Mouse (Mus musculus) T-helper 17 cell (primary cell): Measurements from ENCODE around the gene As3mt.

Source experiments
- in situ Hi-C, 2 experiments: fragments of 300-600 bp; cut with MboI, MseI; formaldehyde crosslinking; loops; 1 replicate in 1 of 2; 2 replicates in 1 of 2; pipeline ENCODE4 v1.15.1; 2025; ENCODE audit warnings: high pct_unique_total_duplicates in 2 of 2

As3mt gene

GRCm38 (mm10) chr19:46697840-46698517, 9.3 kb upstream of the As3mt start:
- in situ Hi-C loops: no loop called here

- in situ Hi-C loops: no loop called here
Observed at GRCm38 (mm10) chr19:46699011-46699481, 8.2 kb upstream of the As3mt start.

GRCm38 (mm10) chr19:46701156-46701555, 6.1 kb upstream of the As3mt start:
- in situ Hi-C loops: no loop called here

- in situ Hi-C loops: no loop called here
Observed at GRCm38 (mm10) chr19:46705779-46706495, 1.3 kb upstream of the As3mt start.

GRCm38 (mm10) chr19:46706540-46707295, 540 bp upstream of the As3mt start:
- in situ Hi-C loops: no loop called here

GRCm38 (mm10) chr19:46710614-46711013, 3.4 kb downstream of the As3mt start:
- in situ Hi-C loops: no loop called here

- in situ Hi-C loops: no loop called here
Observed at GRCm38 (mm10) chr19:46714234-46714633, 7.0 kb downstream of the As3mt start.

- in situ Hi-C loops: no loop called here
Observed at GRCm38 (mm10) chr19:46715016-46715415, 7.8 kb downstream of the As3mt start.

GRCm38 (mm10) chr19:46718150-46718549, 10.9 kb downstream of the As3mt start:
- in situ Hi-C loops: no loop called here

GRCm38 (mm10) chr19:46724411-46724810, 17.2 kb downstream of the As3mt start:
- in situ Hi-C loops: no loop called here

GRCm38 (mm10) chr19:46726142-46726541, 18.9 kb downstream of the As3mt start:
- in situ Hi-C loops: no loop called here

GRCm38 (mm10) chr19:46727140-46727736, 20.0 kb downstream of the As3mt start:
- in situ Hi-C loops: no loop called here

- in situ Hi-C loops: no loop called here
Observed at GRCm38 (mm10) chr19:46727945-46728540, 20.8 kb downstream of the As3mt start.

GRCm38 (mm10) chr19:46728909-46729308, 21.7 kb downstream of the As3mt start:
- in situ Hi-C loops: no loop called here

- in situ Hi-C loops: loop anchor here (5.0 kb wide), 2 partner anchors 59 to 64 kb away; partner anchors contain the start of gene Cyp17a1 (in 1 of the 2)
Observed at GRCm38 (mm10) chr19:46731351-46731750, 24.1 kb downstream of the As3mt start.

GRCm38 (mm10) chr19:46732673-46733072, 25.4 kb downstream of the As3mt start:
- in situ Hi-C loops: loop anchor here (5.0 kb wide), 2 partner anchors 60 to 65 kb away; partner anchors contain the start of gene Cyp17a1 (in 1 of the 2)

- in situ Hi-C loops: loop anchor here (5.0 kb wide), 2 partner anchors 61 to 66 kb away; partner anchors contain the start of gene Cyp17a1 (in 1 of the 2)
Observed at GRCm38 (mm10) chr19:46733626-46734025, 26.4 kb downstream of the As3mt start.

GRCm38 (mm10) chr19:46735241-46735640, 28.0 kb downstream of the As3mt start:
- in situ Hi-C loops: loop anchor here in 1 of 2 experiments (5.0 kb wide), 1 partner anchor 148 kb away; no protein-coding TSS in a partner anchor

GRCm38 (mm10) chr19:46737106-46737505, 29.8 kb downstream of the As3mt start:
- in situ Hi-C loops: loop anchor here in 1 of 2 experiments (5.0 kb wide), 1 partner anchor 150 kb away; no protein-coding TSS in a partner anchor

GRCm38 (mm10) chr19:46740341-46741008, 33.2 kb downstream of the As3mt start:
- in situ Hi-C loops: loop anchor here in 1 of 2 experiments (5.0 kb wide), 1 partner anchor 153 kb away; no protein-coding TSS in a partner anchor
